Mouse (Mus musculus) heart, adult 2 months (tissue): ENCODE data around the gene Eme1.

Experiments used
- EP300 ChIP-seq: fragments of 200-500 bp; IDR thresholded peaks from 2 replicates; pipeline ENCODE4 v1.6.1; 2011; ENCODE audit warnings: low read depth, low read length, control low read depth; ENCODE audit not compliant: insufficient read depth
- POLR2A ChIP-seq: fragments of 200-500 bp; IDR thresholded peaks from 2 replicates; pipeline ENCODE4 v1.6.1; 2011; ENCODE audit warnings: mild to moderate bottlenecking, low read depth, low read length, control low read depth; ENCODE audit not compliant: insufficient read depth

GRCm38 (mm10) chr11:94610744-94611740 lies 42.7 kb downstream of the Eme1 start:
- TF ChIP-seq EP300 (no peak), POLR2A (no peak)
